Mouse (Mus musculus): ENCODE measurements around the gene Mov10l1. TPM values are rescaled to one million over a fixed set of nuclear protein-coding genes. Genes with fewer than 3 reads are reported as not detected.

Gene Mov10l1
- polyA plus RNA-seq, 1 experiment from 2014 or later: not detected

DNA sequence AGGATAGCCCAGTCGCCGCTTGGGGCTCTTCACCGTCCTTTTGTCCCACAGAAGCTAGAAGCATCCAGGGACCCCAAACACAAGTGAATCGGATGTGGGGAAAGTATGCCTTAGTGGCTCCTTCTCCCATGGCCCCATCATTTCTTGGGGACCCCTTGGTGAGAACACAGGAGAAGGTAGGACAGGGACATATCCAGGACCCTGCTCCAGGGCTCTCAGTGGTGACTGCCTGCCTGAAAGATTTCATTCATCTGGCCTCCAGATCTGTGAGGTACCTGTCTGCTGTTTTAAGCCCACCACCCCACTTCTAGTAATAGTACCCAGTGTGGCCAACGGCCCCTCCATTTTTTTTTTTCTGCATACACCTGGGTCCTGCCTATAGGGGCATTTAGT, 79.8 kb downstream of the Mov10l1 start:
- Histone ChIP-seq H3K4me2 (ENCODE audit: low read depth) (no peak overlapping the region), H3K9ac (ENCODE audit: low read length) (no peak overlapping the region), H3K4me1 (ENCODE audit: control insufficient read depth, insufficient read depth, low read length) (no peaks in the 10 kb centered on the region; the same call in 1 of the 2 replicates), H3K27me3 (ENCODE audit: control insufficient read depth, insufficient read depth, low read length) (peaks cover 34% of the 10 kb centered on the region), H3K27ac (ENCODE audit: low read depth, low read length) (no peak overlapping the region), H3K4me3 (ENCODE audit: low read depth, low read length) (no peak overlapping the region), H3K9me3 (ENCODE audit: control insufficient read depth, low read length) (no peaks in the 10 kb centered on the region), H3K36me3 (ENCODE audit: control insufficient read depth, insufficient read depth, low read length) (no peaks in the 10 kb centered on the region)
- no peak for DNase-seq (ENCODE audit: low spot score)
- WGBS: 93% methylated on average over 5 of the region's 5 CpGs
- no peak for ATAC-seq (ENCODE audit: insufficient read depth, low FRiP score, low TSS enrichment)

- no peaks in the 10 kb centered on the region for H3K36me3 ChIP-seq (ENCODE audit: control insufficient read depth, insufficient read depth, low read length)
- H3K4me2 ChIP-seq (ENCODE audit: low read depth): no peak overlapping the region
- no peak for DNase-seq (ENCODE audit: low spot score)
- no peak overlapping the region for H3K4me3 ChIP-seq (ENCODE audit: low read depth, low read length)
- no peaks in the 10 kb centered on the region; the same call in 1 of the 2 replicates for H3K4me1 ChIP-seq (ENCODE audit: control insufficient read depth, insufficient read depth, low read length)
- WGBS: 75% methylated on average over 7 of the region's 7 CpGs
- H3K9me3 ChIP-seq (ENCODE audit: control insufficient read depth, low read length): no peaks in the 10 kb centered on the region
- H3K27ac ChIP-seq (ENCODE audit: low read depth, low read length): no peak overlapping the region
- ATAC-seq (ENCODE audit: insufficient read depth, low FRiP score, low TSS enrichment): no peak
- H3K9ac ChIP-seq (ENCODE audit: low read length): no peak overlapping the region
- peaks cover 39% of the 10 kb centered on the region for H3K27me3 ChIP-seq (ENCODE audit: control insufficient read depth, insufficient read depth, low read length)
Measured at GRCm38 (mm10) chr15:89063001-89063400, 80.3 kb downstream of the Mov10l1 start.

DNA sequence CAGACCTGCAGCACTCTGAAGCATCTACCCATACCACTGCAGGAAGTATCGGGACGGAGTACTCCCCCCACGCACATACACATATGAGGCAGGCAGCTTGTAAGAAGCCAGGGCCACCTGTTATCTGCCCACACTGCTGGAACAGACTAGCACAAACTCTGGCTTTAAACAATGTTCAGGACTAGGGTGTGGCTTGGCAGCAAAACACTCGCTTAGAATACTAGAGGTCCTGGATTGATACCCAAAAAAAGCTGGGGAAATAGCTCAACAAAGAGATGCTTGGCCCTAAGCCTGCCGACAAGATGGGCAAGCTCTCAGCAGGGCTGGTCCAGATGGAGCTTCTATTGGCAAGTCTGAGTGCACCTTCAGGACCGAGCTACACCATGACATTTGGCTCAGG, 80.8 kb downstream of the Mov10l1 start:
- Histone ChIP-seq H3K27me3 (ENCODE audit: control insufficient read depth, insufficient read depth, low read length) (peaks cover 42% of the 10 kb centered on the region), H3K27ac (ENCODE audit: low read depth, low read length) (no peak overlapping the region), H3K9ac (ENCODE audit: low read length) (no peak overlapping the region), H3K4me3 (ENCODE audit: low read depth, low read length) (no peak overlapping the region), H3K4me2 (ENCODE audit: low read depth) (no peak overlapping the region), H3K36me3 (ENCODE audit: control insufficient read depth, insufficient read depth, low read length) (no peaks in the 10 kb centered on the region), H3K9me3 (ENCODE audit: control insufficient read depth, low read length) (no peaks in the 10 kb centered on the region), H3K4me1 (ENCODE audit: control insufficient read depth, insufficient read depth, low read length) (no peaks in the 10 kb centered on the region; the same call in 1 of the 2 replicates)
- WGBS: 69% methylated on average over 6 of the region's 6 CpGs
- ATAC-seq (ENCODE audit: insufficient read depth, low FRiP score, low TSS enrichment) (no peak), DNase-seq (ENCODE audit: low spot score) (no peak)

- Histone ChIP-seq H3K9me3 (ENCODE audit: control insufficient read depth, low read length) (no peaks in the 10 kb centered on the region), H3K27ac (ENCODE audit: low read depth, low read length) (no peak overlapping the region), H3K9ac (ENCODE audit: low read length) (no peak overlapping the region), H3K27me3 (ENCODE audit: control insufficient read depth, insufficient read depth, low read length) (peaks cover 43% of the 10 kb centered on the region), H3K4me3 (ENCODE audit: low read depth, low read length) (no peak overlapping the region), H3K36me3 (ENCODE audit: control insufficient read depth, insufficient read depth, low read length) (no peaks in the 10 kb centered on the region), H3K4me2 (ENCODE audit: low read depth) (no peak overlapping the region), H3K4me1 (ENCODE audit: control insufficient read depth, insufficient read depth, low read length) (no peaks in the 10 kb centered on the region; the same call in 1 of the 2 replicates)
- no peak for ATAC-seq (ENCODE audit: insufficient read depth, low FRiP score, low TSS enrichment)
- 90% methylated on average over 5 of the region's 5 CpGs for WGBS
- DNase-seq (ENCODE audit: low spot score): no peak
Measured at GRCm38 (mm10) chr15:89064891-89065290, 82.2 kb downstream of the Mov10l1 start.

DNA sequence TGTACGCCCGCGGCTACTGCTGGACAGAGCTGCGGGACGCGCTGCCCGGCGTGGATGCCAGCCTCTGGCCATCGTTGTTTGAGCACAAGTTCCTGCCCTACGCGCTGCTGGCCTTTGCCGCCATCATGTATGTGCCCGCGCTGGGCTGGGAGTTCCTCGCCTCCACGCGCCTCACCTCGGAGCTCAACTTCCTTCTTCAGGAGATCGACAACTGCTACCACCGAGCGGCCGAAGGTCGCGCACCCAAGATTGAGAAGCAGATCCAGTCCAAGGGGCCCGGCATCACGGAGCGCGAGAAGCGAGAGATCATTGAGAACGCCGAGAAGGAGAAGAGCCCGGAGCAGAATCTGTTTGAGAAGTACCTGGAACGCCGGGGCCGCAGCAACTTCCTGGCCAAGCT, 84.9 kb downstream of the Mov10l1 start:
- Histone ChIP-seq H3K4me1 (ENCODE audit: control insufficient read depth, insufficient read depth, low read length) (no peaks in the 10 kb centered on the region; the same call in 1 of the 2 replicates), H3K4me2 (ENCODE audit: low read depth) (no peak overlapping the region), H3K4me3 (ENCODE audit: low read depth, low read length) (no peak overlapping the region), H3K36me3 (ENCODE audit: control insufficient read depth, insufficient read depth, low read length) (no peaks in the 10 kb centered on the region), H3K9me3 (ENCODE audit: control insufficient read depth, low read length) (no peaks in the 10 kb centered on the region), H3K27me3 (ENCODE audit: control insufficient read depth, insufficient read depth, low read length) (peaks cover 35% of the 10 kb centered on the region), H3K9ac (ENCODE audit: low read length) (no peak overlapping the region), H3K27ac (ENCODE audit: low read depth, low read length) (no peak overlapping the region)
- 25% methylated on average over 35 of the region's 35 CpGs for WGBS
- ATAC-seq (ENCODE audit: insufficient read depth, low FRiP score, low TSS enrichment) (no peak), DNase-seq (ENCODE audit: low spot score) (no peak)

- peaks cover 35% of the 10 kb centered on the region for H3K27me3 ChIP-seq (ENCODE audit: control insufficient read depth, insufficient read depth, low read length)
- H3K9ac ChIP-seq (ENCODE audit: low read length): no peak overlapping the region
- no peak overlapping the region for H3K27ac ChIP-seq (ENCODE audit: low read depth, low read length)
- ATAC-seq (ENCODE audit: insufficient read depth, low FRiP score, low TSS enrichment): no peak
- no peak overlapping the region for H3K4me2 ChIP-seq (ENCODE audit: low read depth)
- no peaks in the 10 kb centered on the region for H3K9me3 ChIP-seq (ENCODE audit: control insufficient read depth, low read length)
- no peak for DNase-seq (ENCODE audit: low spot score)
- no peak overlapping the region for H3K4me3 ChIP-seq (ENCODE audit: low read depth, low read length)
- no peaks in the 10 kb centered on the region; the same call in 1 of the 2 replicates for H3K4me1 ChIP-seq (ENCODE audit: control insufficient read depth, insufficient read depth, low read length)
- WGBS: 30% methylated on average over 26 of the region's 26 CpGs
- no peaks in the 10 kb centered on the region for H3K36me3 ChIP-seq (ENCODE audit: control insufficient read depth, insufficient read depth, low read length)
Measured at GRCm38 (mm10) chr15:89068226-89068625, 85.5 kb downstream of the Mov10l1 start.

GRCm38 (mm10) chr15:89069336-89069840, 86.7 kb downstream of the Mov10l1 start:
- ATAC-seq (ENCODE audit: insufficient read depth, low FRiP score, low TSS enrichment) (no peak), DNase-seq (ENCODE audit: low spot score) (no peak)
- H3K27me3 ChIP-seq (ENCODE audit: control insufficient read depth, insufficient read depth, low read length): peaks cover 35% of the 10 kb centered on the region
- H3K4me2 ChIP-seq (ENCODE audit: low read depth): no peak overlapping the region
- H3K9me3 ChIP-seq (ENCODE audit: control insufficient read depth, low read length): no peaks in the 10 kb centered on the region
- no peak overlapping the region for H3K27ac ChIP-seq (ENCODE audit: low read depth, low read length)
- no peak overlapping the region for H3K4me3 ChIP-seq (ENCODE audit: low read depth, low read length)
- no peaks in the 10 kb centered on the region; the same call in 1 of the 2 replicates for H3K4me1 ChIP-seq (ENCODE audit: control insufficient read depth, insufficient read depth, low read length)
- no peaks in the 10 kb centered on the region for H3K36me3 ChIP-seq (ENCODE audit: control insufficient read depth, insufficient read depth, low read length)
- no peak overlapping the region for H3K9ac ChIP-seq (ENCODE audit: low read length)
- WGBS: 81% methylated on average over 19 of the region's 19 CpGs

DNA sequence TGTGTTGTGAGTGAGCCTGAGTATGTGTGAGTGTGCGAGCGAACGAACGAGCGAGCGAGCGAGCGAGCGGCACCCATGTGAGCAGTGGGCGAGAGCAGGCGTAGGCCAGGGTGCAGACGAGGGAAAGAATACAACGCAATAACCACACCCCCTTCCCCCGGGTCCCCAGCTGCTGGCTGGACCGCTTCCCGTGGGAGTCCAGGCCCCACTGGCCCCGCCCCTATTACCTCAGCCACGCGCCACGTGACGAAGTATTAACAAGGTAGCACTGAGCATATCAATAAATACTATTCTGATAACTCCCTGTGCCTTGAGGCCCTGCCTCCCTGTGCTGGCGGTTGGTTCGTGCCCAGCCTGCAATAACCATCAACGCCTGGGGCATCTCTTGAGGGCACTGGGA, 87.9 kb downstream of the Mov10l1 start:
- ATAC-seq (ENCODE audit: insufficient read depth, low FRiP score, low TSS enrichment) (no peak), DNase-seq (ENCODE audit: low spot score) (no peak)
- H3K9ac ChIP-seq (ENCODE audit: low read length): no peak overlapping the region
- H3K36me3 ChIP-seq (ENCODE audit: control insufficient read depth, insufficient read depth, low read length): no peaks in the 10 kb centered on the region
- H3K27ac ChIP-seq (ENCODE audit: low read depth, low read length): no peak overlapping the region
- no peaks in the 10 kb centered on the region for H3K9me3 ChIP-seq (ENCODE audit: control insufficient read depth, low read length)
- H3K4me2 ChIP-seq (ENCODE audit: low read depth): no peak overlapping the region
- H3K4me3 ChIP-seq (ENCODE audit: low read depth, low read length): no peak overlapping the region
- 75% methylated on average over 24 of the region's 24 CpGs for WGBS
- peaks cover 35% of the 10 kb centered on the region for H3K27me3 ChIP-seq (ENCODE audit: control insufficient read depth, insufficient read depth, low read length)
- H3K4me1 ChIP-seq (ENCODE audit: control insufficient read depth, insufficient read depth, low read length): peaks cover 7% of the 10 kb centered on the region

DNA sequence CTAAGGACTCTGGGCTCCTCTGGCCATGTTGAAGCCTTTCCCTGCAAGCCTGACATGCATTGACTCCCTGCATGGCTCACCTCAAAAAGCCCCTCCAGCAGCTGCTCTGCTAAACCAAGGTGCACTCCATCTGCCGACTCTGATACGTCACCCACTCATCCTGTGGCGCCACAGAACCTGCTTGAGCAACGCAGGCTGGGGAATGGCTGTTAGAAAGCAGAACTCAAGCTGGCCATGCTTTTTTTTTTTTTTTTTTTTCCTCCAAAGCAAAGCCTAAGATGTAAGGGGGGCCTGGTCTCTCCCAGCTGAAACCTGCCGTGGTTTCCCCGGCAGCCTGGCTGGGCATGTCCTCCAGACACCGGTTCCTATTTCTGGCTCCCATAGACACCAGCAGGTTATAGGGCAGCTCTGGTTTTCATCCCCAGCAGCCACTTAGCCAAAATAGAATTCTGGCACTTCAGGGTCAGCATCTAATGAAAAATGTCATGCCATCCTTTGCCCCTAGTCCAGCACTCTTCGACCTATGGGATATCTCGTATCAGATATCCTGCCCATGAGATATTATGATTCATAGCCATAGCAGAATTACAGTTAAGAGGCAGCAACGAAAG, 91.4 kb downstream of the Mov10l1 start:
- Histone ChIP-seq H3K4me1 (ENCODE audit: control insufficient read depth, insufficient read depth, low read length) (peaks cover 23% of the 10 kb centered on the region), H3K4me3 (ENCODE audit: low read depth, low read length) (no peak overlapping the region), H3K36me3 (ENCODE audit: control insufficient read depth, insufficient read depth, low read length) (no peaks in the 10 kb centered on the region), H3K9ac (ENCODE audit: low read length) (no peak overlapping the region), H3K9me3 (ENCODE audit: control insufficient read depth, low read length) (no peaks in the 10 kb centered on the region), H3K27me3 (ENCODE audit: control insufficient read depth, insufficient read depth, low read length) (peaks cover 3% of the 10 kb centered on the region; the same call in 1 of the 2 replicates), H3K27ac (ENCODE audit: low read depth, low read length) (no peak overlapping the region), H3K4me2 (ENCODE audit: low read depth) (no peak overlapping the region)
- DNase-seq (ENCODE audit: low spot score): no peak
- WGBS: 86% methylated on average over 10 of the region's 10 CpGs
- no peak for ATAC-seq (ENCODE audit: insufficient read depth, low FRiP score, low TSS enrichment)

All from neural tube, embryonic 11.5 days (tissue).